Mouse (Mus musculus): ENCODE measurements at regions not wholly inside any gene's neighbourhood (a gene's known extent, or its start where the extent isn't known, plus 50 kb on each side); places are given as distances from the start of the nearest gene placed in this dataset.
"Not testable (repeated sequence)": the region's sequence is repeated elsewhere in the genome, so short reads cannot be mapped to it uniquely, and the experiment has no call there.

GRCm38 (mm10) chrX:93097551-93097950 lies 188.7 kb upstream of the Arx start:
- H3K4me2 ChIP-seq (ENCODE audit: low read depth, low read length), result no peak overlapping the region
- H3K27me3 ChIP-seq (ENCODE audit: insufficient read depth, low read length), result no peaks in the 10 kb centered on the region
- H3K27ac ChIP-seq, result no peak overlapping the region
- H3K9me3 ChIP-seq (ENCODE audit: low read length), result no peaks in the 10 kb centered on the region
- no peaks in the 10 kb centered on the region for H3K36me3 ChIP-seq (ENCODE audit: insufficient read depth, low read length)
- H3K4me3 ChIP-seq (ENCODE audit: low read length), result no peak overlapping the region
- no peak for TF ChIP-seq CTCF (IDR thresholded peaks at IDR 0.05; ENCODE audit: low read depth)
- no peak overlapping the region for H3K9ac ChIP-seq (replicated peaks; ENCODE audit: low read length)
- no peaks in the 10 kb centered on the region for H3K4me1 ChIP-seq (ENCODE audit: insufficient read depth, low read length)
- WGBS, result 58% methylated on average over 2 of the region's 2 CpGs
- ATAC-seq (no peak), DNase-seq (ENCODE audit: low spot score) (no peak)

- Histone ChIP-seq H3K27me3 (ENCODE audit: insufficient read depth, low read length) (no peaks in the 10 kb centered on the region), H3K4me3 (ENCODE audit: low read length) (no peak overlapping the region), H3K4me1 (ENCODE audit: insufficient read depth, low read length) (no peaks in the 10 kb centered on the region), H3K4me2 (ENCODE audit: low read depth, low read length) (no peak overlapping the region), H3K9me3 (ENCODE audit: low read length) (no peaks in the 10 kb centered on the region), H3K36me3 (ENCODE audit: insufficient read depth, low read length) (no peaks in the 10 kb centered on the region), H3K9ac (replicated peaks; ENCODE audit: low read length) (no peak overlapping the region), H3K27ac (no peak overlapping the region)
- no peak for TF ChIP-seq CTCF (IDR thresholded peaks at IDR 0.05; ENCODE audit: low read depth)
- ATAC-seq, result no peak
- WGBS, result 67% methylated on average over 4 of the region's 4 CpGs
- DNase-seq (ENCODE audit: low spot score), result no peak
These were observed 178.2 kb upstream of the Arx start for GRCm38 (mm10) chrX:93107930-93108567.

GRCm38 (mm10) chrX:93154367-93154766 lies 131.9 kb upstream of the Arx start:
- not testable (repeated sequence) for H3K4me3 ChIP-seq (ENCODE audit: low read length); H3K4me1 ChIP-seq (ENCODE audit: insufficient read depth, low read length); H3K9ac ChIP-seq (replicated peaks; ENCODE audit: low read length); H3K27me3 ChIP-seq (ENCODE audit: insufficient read depth, low read length); DNase-seq (ENCODE audit: low spot score); H3K4me2 ChIP-seq (ENCODE audit: low read depth, low read length); H3K36me3 ChIP-seq (ENCODE audit: insufficient read depth, low read length); ATAC-seq; H3K27ac ChIP-seq; H3K9me3 ChIP-seq (ENCODE audit: low read length)

GRCm38 (mm10) chrX:93159105-93159504 lies 127.1 kb upstream of the Arx start:
- no peaks in the 10 kb centered on the region for H3K4me1 ChIP-seq (ENCODE audit: insufficient read depth, low read length)
- H3K27ac ChIP-seq, result no peak overlapping the region
- no peak overlapping the region for H3K9ac ChIP-seq (replicated peaks; ENCODE audit: low read length)
- H3K36me3 ChIP-seq (ENCODE audit: insufficient read depth, low read length), result no peaks in the 10 kb centered on the region
- DNase-seq (ENCODE audit: low spot score), result no peak
- H3K4me3 ChIP-seq (ENCODE audit: low read length), result no peak overlapping the region
- H3K27me3 ChIP-seq (ENCODE audit: insufficient read depth, low read length), result no peaks in the 10 kb centered on the region
- no peak for ATAC-seq
- H3K9me3 ChIP-seq (ENCODE audit: low read length), result no peaks in the 10 kb centered on the region
- TF ChIP-seq CTCF (IDR thresholded peaks at IDR 0.05; ENCODE audit: low read depth), result no peak
- no peak overlapping the region for H3K4me2 ChIP-seq (ENCODE audit: low read depth, low read length)

- H3K4me2 ChIP-seq (ENCODE audit: low read depth, low read length), result no peak overlapping the region
- WGBS, result 68% methylated on average over 1 of the region's 1 CpGs
- H3K36me3 ChIP-seq (ENCODE audit: insufficient read depth, low read length), result no peaks in the 10 kb centered on the region
- H3K4me1 ChIP-seq (ENCODE audit: insufficient read depth, low read length), result no peaks in the 10 kb centered on the region
- ATAC-seq (no peak), DNase-seq (ENCODE audit: low spot score) (no peak)
- no peak overlapping the region for H3K4me3 ChIP-seq (ENCODE audit: low read length)
- TF ChIP-seq CTCF (IDR thresholded peaks at IDR 0.05; ENCODE audit: low read depth), result no peak
- H3K27ac ChIP-seq, result no peak overlapping the region
- H3K9me3 ChIP-seq (ENCODE audit: low read length), result no peaks in the 10 kb centered on the region
- H3K27me3 ChIP-seq (ENCODE audit: insufficient read depth, low read length), result no peaks in the 10 kb centered on the region
- no peak overlapping the region for H3K9ac ChIP-seq (replicated peaks; ENCODE audit: low read length)
These were observed 125.3 kb upstream of the Arx start for GRCm38 (mm10) chrX:93160956-93161355.

Small RNA genes in the stretch of these regions (microRNA-seq; reads per million reads assigned to microRNA genes)
- gene Gm24973, result 0 reads per million in 2 experiments
